In genomic region chr17:55367464-55368207, GRCm38 (mm10) we compare ENCODE assay signal across 12 mouse cellular contexts.
DNase-seq lines count a peak whose midpoint lies in the region; ATAC-seq lines count a peak whose summit lies in the region.
"Had no signal": no experiment of that assay in that cellular context is flagged by ENCODE, and none has a peak within 500 bp of the region (broad histone marks: within the 10 kb centered on the region; RNA-seq: fewer than 3 reads in every experiment).

No protein-coding gene starts in this region.

- no peaks in the 10 kb centered on the region for H3K27me3 ChIP-seq in forebrain, embryonic 13.5 days

- 85% methylated on average over 7 of the region's 7 CpGs for WGBS in forebrain, embryonic 13.5 days

- no peak overlapping the region for H3K27ac ChIP-seq in forebrain, embryonic 13.5 days
- H3K27ac ChIP-seq: macrophage had no signal

- H3K36me3 ChIP-seq in forebrain, embryonic 13.5 days (ENCODE audit: poor library complexity, severe bottlenecking): no peaks in the 10 kb centered on the region

- ATAC-seq in forebrain, embryonic 13.5 days: peak; percentile 89

- H3K4me3 ChIP-seq in forebrain, embryonic 13.5 days: no peak overlapping the region

- no peaks in the 10 kb centered on the region for H3K9me3 ChIP-seq in forebrain, embryonic 13.5 days (replicated peaks)

- H3K4me1 ChIP-seq in forebrain, embryonic 13.5 days: no peaks in the 10 kb centered on the region

- no peak overlapping the region for H3K9ac ChIP-seq in forebrain, embryonic 13.5 days

- DNase-seq in frontal cortex, postnatal 36 days (ENCODE audit: low spot score in 2 of 2): peak; percentile 3 to 24
- no peak for DNase-seq in frontal cortex, postnatal 25 days (ENCODE audit: low spot score in 2 of 2)
- peak; percentile 7 to 24 for DNase-seq in layer of hippocampus, postnatal 10 days (ENCODE audit: low spot score in 2 of 2)
- DNase-seq in retina, adult 2 months (ENCODE audit: low read depth, low spot score): peak; percentile 33
- DNase-seq in lung, postnatal 10 days: no peak
- DNase-seq in adrenal gland, adult 8-10 months: no peak
- DNase-seq in spleen, postnatal 36 days (ENCODE audit: low spot score in 2 of 2): no peak
- DNase-seq: cerebellum, postnatal 25 days; kidney, postnatal 25 days had no signal

- H3K4me2 ChIP-seq in forebrain, embryonic 13.5 days: no peak overlapping the region
- H3K4me2 ChIP-seq: heart, embryonic 11.5 days had no signal

Comparison
In these comparisons a context has a peak if more than half of its experiments do, and no peak if none do; other contexts are left out.
1. DNase-seq: peak in frontal cortex, postnatal 36 days (2 of 2), layer of hippocampus, postnatal 10 days (2 of 2) and retina, adult 2 months (single experiment); none in frontal cortex, postnatal 25 days (0 of 2), lung, postnatal 10 days (single experiment), adrenal gland, adult 8-10 months (single experiment) and spleen, postnatal 36 days (0 of 2).